Mouse (Mus musculus) 3T3-L1 (cell line): ENCODE results near the gene Gm20767.
"Not testable (repeated sequence)": the region's sequence is repeated elsewhere in the genome, so short reads cannot be mapped to it uniquely, and the experiment has no call there.

ENCODE experiments used
- DNase-seq: peaks from one replicate; pipeline ENCODE4 v3.0.0-alpha.2; 2015; ENCODE audit warnings: low read depth, low spot score

The Gm20767 gene

DNA sequence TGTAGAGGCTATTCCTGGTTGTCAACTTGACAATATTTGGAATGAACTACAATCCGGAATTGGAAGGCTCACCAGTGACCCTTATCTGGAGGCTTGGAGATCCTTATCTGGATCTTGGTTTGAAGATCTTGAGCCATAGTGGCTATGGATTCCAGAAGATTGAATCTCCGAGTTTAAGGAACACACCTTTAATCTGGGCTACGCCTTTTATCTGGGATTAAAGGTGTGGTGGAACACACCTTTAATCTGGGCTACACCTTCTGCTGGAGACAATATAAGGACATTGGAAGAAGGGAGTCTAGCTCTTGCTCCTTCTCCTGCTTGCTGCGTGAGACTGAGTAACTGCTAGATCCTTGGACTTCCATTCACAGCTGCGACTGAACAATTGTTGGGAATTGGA is at the start of gene Gm20767:
Gene Gm20767 (plus strand): TSS at position 301 of the 400 bp plus-strand sequence.
- DNase-seq = not testable (repeated sequence)

DNA sequence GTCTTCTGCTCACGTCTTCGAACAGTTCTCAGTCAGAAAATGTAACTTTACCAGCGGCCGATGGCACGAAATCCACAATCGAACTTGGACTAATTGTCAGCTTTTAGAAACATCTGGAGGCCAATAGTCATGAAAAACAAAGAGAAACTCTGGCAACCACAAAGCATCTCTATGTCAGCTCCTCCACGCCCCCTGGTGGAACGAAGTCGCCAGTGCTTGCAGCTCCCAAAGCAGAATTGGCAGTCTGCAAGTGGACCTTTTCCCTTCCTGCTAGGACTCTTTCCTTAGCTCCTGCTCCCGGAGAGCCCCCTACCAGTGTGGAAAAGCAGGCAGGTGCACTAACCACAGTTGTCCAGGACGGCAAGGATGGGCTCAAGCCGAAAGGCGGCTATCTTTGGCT is 47.1 kb upstream of the Gm20767 start:
- not testable (repeated sequence) for DNase-seq

DNA sequence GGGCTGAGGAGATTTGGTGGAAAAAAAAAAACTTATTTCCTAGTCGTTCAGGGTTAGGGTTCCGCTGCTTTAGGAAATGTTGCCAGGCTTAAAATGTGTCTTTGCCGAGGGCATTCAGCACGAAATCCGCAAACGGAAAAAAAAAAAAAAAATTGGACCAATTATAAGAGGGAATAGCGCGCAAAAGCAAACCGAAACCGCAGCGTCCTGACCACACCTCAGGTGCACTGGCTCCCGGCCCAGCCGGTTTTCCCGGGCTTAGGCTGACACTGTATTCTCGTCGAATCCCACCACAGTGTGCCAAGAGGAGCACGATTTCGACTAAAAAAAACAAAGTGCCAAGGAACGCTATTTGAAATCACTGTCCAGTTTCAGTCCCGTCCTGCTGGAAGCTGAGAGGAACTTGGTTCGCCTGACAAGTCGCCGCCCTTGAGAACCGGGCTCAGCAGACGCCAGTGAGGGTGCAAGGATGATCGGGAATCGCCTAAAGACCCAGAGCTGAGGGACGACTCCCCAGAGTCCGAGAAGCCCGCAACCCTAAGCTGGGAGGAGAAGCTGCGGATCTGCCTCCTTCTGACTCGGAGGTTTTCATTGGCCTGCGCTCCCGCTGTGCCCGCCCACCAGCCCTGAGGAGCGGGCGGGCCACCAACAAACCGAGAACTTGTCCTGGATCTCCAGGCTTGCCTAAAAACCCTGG is 43.7 kb upstream of the Gm20767 start:
- DNase-seq = not testable (repeated sequence)

DNA sequence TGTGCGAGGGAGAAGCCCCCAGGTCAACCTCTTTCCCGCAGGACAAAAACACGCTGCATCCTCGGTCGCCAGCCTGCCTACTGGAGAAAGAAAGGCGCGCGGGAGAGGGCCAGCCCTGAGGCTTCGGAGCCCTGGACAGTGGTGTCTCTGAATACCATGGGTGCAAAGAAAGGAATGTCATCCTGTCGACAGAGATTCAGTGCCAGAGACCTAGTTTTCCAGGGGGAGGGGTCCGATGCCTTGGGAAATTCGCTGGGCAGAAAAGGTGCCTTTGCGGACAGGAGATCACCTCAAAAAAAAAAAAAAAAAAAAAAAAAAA is 43.1 kb upstream of the Gm20767 start:
- DNase-seq = not testable (repeated sequence)

DNA sequence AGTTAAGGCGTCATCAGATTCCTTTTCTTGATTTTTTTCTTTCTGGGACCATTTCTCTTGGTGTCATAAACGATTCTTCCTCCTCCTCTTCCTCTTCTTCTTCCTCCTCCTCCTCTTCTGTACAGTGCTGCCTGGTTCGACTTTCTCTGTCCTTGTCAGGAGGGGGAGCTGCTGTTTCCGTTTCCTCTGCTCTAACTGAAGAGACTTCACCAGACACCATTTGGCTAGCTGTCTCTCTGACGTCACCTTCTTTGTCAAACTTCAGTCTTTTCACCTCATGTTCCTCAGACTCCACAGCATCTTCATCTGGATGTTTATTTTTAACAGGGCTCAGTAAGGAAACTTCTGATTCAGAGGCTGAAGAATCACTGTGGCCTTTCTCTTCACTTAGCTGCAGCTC is 40.7 kb upstream of the Gm20767 start:
- not testable (repeated sequence) for DNase-seq

DNA sequence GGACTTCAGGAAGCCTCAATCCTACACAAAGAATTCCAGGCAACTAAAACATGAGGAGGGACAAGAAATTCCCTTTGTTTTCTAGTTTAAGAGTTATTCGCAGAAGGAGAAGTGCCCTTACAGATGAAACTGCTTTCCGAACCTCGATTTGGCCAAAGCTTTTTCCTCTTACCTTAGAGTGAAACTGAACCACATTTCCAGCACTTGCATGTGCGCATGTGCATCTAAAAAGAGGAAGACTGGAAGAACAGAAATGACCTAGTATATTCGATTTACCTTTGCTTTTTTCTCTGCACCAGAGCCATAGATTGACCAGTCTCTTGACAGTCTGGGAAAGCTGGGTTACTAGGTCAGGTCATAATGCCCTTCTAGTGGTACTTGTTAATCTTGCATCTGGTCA is 33.5 kb upstream of the Gm20767 start:
- DNase-seq = not testable (repeated sequence)

DNA sequence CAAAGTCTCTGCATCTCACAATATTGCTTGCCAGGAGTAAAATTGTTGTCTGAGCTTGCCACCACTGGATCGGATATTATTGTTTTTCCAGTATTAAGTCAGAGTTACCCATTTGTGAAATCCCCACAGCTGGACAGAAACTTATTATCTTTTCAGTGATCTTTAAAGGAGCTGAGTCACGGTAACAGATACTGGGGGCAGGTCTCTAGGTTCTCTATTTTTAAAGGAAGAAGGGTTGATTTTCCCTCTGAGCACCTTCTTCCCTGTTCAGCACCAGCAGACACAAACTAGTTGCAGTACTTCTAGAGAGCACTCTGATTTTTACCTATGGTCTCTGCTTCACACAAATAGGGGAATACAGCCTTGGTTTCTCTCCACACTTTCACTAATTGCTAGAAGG is 33.0 kb upstream of the Gm20767 start:
- DNase-seq = not testable (repeated sequence)

DNA sequence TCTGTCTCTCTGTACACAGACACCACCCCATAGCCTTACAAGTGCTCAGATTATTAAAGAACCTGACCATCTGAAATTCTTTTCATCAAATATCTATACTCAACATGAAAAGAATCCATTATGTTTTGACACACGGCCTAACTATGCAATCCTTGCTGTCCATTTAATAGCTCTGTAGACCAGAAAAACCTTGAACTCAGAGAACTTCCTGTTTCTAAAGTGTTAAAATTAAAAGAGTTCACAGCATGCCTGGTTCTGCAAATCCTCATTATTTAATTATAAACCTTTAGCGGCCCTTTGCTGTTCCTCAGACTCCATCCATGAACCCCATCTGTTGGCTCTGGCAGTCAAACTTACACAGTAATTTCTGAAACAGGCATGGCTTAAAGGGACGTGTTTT is 2.3 kb downstream of the Gm20767 start:
- DNase-seq = not testable (repeated sequence)

DNA sequence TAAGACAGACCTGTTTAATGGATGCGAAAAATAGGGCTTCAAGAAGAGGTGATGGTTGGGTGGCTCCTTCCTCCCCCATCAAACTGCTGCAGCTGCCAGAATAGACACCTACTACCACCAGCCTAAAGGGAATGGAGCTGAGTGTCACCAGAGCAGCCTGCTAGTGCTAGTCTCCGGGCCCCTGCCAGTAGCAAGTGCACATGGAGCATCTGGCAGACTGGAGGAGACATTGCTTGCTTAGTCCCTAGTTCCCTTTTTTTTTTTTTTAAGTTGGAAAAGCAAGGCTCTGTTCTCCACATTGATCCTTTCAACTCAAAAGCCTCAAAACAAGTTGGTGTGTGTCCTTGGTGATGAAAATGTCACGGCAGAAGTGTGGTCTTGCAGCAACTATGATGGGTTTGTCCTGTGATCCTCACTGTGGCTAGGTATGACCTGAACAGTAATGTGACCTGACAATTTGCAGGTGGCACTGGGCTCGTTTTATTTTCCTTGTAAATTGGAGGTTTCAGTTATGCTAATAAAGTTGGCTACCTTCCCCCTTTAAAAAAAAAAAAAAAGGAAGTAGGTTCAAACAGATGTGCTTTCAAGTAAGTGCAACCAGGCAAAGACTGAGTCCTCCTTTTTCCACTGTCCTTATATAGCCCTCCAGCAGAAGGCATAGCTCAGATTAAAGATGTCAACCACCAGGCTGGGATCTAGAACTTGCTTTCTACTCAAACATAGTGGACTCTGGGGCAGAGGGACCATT is 9.8 kb downstream of the Gm20767 start:
- DNase-seq = not testable (repeated sequence)

DNA sequence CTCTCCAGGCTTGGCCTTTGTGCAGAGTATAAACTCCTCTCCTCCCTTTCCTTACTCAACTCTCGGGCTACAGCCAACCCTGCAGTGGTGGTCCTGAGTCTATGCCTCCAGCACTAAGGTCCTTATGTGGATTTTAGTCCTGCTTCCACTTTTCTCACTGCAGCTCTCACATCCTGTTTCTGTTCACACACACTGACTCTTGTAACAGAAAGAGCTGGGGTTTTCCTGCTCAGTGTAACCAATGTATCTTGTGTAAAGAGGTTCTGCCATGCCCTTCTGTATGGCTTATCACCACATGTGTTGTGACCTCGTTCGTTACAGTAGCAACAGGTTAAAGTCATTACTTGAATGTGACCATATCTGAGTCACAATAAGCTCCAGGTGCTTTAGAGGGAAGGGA is 10.5 kb downstream of the Gm20767 start:
- DNase-seq = not testable (repeated sequence)

DNA sequence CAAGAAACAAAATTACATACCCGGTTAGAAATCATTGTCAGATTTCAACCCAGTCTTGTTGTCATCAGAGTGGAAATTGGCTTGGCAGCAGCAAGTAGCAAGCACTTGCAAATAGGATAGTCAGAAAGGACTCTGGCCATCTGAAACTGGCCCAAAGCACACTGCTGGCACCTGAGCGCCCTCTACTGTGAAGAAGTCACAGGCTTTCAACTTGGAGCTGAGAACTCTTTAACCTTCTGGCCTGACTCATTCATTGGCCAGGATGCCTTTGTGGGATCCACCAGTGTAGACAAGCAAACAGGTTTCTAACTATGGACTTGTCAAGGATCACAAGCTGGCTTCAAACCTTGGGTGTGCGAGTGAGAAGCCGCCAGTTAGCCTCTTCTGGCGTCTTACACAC is 28.3 kb downstream of the Gm20767 start:
- not testable (repeated sequence) for DNase-seq

DNA sequence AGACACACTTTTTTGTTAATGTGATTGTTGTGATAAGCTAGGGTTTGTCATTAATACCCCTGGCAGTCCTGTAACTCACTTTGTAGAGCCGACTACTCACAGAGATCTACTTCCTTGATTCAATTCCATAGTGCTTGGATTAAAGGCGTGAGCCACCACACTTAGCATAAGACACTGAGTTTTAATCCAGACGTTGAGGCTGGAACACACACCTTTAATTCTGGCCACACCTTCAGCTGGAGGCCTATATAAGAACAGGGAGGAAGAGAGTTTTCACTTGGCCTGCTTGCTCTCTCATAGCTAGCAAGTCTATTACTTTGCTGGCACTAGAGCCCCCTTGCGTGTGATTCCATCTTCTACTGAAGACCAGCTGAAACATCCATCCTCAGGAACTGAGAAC is 32.1 kb downstream of the Gm20767 start, which contains the start of gene Gm21818:
Gene Gm21818 (plus strand): TSS at position 301 of the 400 bp plus-strand sequence.
- DNase-seq = not testable (repeated sequence)

DNA sequence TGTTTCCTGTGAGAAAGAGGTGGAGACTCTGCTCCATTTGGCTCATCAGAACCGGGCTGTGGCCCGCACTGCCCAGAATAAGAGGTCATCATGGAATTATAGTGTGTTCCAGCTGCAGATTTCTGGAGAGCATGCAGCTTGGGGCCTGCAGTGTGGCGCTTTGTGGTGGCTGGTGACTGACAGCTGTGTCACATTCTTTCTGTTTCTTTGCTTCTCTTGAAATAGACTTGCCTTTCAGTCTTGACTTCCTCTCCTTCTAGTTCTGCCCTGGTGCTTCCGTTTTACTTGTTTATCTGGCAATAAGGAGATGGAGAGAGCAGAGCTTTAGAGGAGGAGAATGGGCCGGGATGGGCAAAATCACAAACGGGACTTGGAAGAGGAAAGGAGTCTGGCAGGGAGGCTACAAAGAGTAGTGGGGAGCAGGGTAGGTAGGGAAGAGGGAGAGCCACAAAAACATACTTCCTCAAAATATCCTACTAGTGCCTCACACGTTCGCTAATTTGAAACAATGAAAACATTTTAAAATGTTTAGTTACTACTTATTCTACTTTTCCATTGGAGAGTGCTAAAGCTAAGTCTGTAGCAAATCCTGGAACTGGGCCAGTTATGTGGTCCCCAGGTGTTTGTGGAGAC is 56.3 kb downstream of the Gm20767 start:
- DNase-seq = not testable (repeated sequence)
